Mouse (Mus musculus): ENCODE measurements around the gene Tmem56. TPM values are rescaled to one million over a fixed set of nuclear protein-coding genes. Genes with fewer than 3 reads are reported as not detected.
A peak's percentile ranks its signal among the peaks of the same experiment; 100 is the strongest.

Gene Tmem56
- 10 to 100 TPM; 41.4 to 46.5 TPM for total RNA-seq (2021)
- long read RNA-seq, experiment 1, full-length matches to known transcripts: 12 of 15 reads
- long read RNA-seq, experiment 1, partial matches to known transcripts: 0 of 15 reads
- long read RNA-seq, experiment 1, other reads (novel, unspliced or antisense): 3 of 15 reads
- long read RNA-seq, experiment 2, full-length matches to known transcripts: 17 of 33 reads
- long read RNA-seq, experiment 2, partial matches to known transcripts: 1 of 33 reads
- long read RNA-seq, experiment 2, other reads (novel, unspliced or antisense): 15 of 33 reads

- DNase-seq (ENCODE audit: low spot score in 2 of 2): no peak
These were observed at the start of gene Tmem56 for GRCm38 (mm10) chr3:121282998-121283397. Tmem56 (minus strand) TSS chr3:121283098.

DNA sequence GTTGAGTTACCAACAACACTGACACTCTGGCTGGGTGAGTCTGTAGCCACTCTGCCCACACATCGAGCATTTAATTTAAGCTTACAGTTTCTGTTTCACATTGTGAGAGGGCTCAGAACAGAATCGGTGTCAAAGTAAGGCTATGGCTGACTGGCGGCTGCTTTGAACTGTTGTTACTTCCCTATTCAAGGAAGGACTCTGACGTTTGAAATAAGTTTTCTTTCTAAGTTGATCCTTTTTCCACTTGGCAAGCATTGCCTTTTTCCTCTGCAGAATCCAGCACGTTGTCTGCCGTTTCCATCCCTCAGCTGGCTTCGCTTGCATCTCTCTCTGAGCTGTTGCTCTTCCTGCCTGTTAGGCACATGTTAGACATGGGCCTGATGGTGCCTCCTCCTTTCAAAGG, 47.3 kb upstream of the Tmem56 start:
- no peak for DNase-seq (ENCODE audit: low spot score in 2 of 2)

GRCm38 (mm10) chr3:121329647-121330046, 46.7 kb upstream of the Tmem56 start:
- no peak for DNase-seq (ENCODE audit: low spot score in 2 of 2)

GRCm38 (mm10) chr3:121327406-121327805, 44.5 kb upstream of the Tmem56 start:
- no peak for DNase-seq (ENCODE audit: low spot score in 2 of 2)

- DNase-seq (ENCODE audit: low spot score in 2 of 2): no peak
These were observed 40.5 kb upstream of the Tmem56 start for GRCm38 (mm10) chr3:121323371-121323770.

- DNase-seq (ENCODE audit: low spot score in 2 of 2): no peak
These were observed 38.0 kb upstream of the Tmem56 start for GRCm38 (mm10) chr3:121320896-121321295.

DNA sequence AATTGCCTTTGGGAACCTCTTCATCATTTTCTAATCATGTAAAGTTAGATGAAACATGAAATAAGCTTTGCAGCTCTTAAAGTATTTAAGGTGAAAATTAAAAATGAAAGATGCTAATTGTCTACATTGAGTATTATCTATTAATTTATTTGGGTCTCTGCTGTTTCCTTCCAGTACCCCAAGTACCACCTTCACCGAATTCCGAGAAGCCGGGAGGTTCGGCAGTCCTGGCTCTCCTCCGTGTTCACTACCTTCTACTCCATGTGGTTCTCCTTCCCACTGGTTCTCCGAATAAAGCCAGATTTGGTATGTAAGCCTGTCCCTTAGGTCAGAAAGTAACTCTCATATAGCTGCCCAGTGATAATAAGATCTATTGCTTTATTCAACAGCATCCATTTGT, 37.0 kb upstream of the Tmem56 start:
- no peak for DNase-seq (ENCODE audit: low spot score in 2 of 2)

GRCm38 (mm10) chr3:121315498-121315897, 32.6 kb upstream of the Tmem56 start:
- no peak for DNase-seq (ENCODE audit: low spot score in 2 of 2)

GRCm38 (mm10) chr3:121314149-121314548, 31.3 kb upstream of the Tmem56 start:
- DNase-seq (ENCODE audit: low spot score in 2 of 2): no peak

GRCm38 (mm10) chr3:121312979-121313378, 30.1 kb upstream of the Tmem56 start:
- DNase-seq (ENCODE audit: low spot score in 2 of 2): no peak

- no peak for DNase-seq (ENCODE audit: low spot score in 2 of 2)
These were observed 29.5 kb upstream of the Tmem56 start for GRCm38 (mm10) chr3:121312426-121312825.

DNA sequence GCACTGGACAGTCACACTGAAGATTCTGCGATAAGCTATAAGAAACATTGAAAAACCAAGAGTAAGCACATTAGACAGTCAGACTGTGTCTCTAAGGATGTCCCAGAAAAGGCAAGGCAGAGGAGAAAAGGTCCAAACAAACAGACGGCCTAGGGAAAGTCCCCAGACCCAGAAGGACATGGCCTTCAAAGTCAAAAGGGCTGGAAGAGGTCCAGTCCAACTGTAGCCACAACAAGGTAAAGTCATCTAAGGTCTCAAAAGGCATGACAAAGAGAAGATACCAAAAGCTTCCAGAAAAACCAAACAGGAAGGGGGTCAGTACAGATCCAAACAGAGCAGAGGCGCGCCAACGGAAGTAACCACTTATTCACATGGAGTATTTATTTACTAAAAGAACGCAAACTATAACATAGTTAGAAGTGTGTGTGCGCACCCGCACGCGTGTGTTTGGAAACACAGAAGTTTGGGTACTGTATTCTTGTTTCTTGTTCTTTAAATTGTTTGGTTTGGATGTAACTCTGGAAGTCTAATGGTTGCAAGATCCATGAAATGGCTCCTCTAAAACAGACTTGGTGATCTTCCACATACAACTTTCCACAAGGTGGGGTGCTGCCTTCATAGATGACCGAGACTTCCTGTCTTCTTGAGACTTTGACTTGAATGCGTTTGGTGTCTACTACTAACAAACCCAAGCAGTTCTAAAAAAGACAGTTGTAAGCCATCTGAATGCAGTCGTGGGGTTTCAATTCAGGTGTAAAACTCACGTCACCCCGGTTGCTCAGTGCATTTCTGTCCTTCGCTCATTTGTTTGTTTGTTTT, 27.2 kb upstream of the Tmem56 start:
- peak in 1 of 2 experiments; percentile 24 for DNase-seq (ENCODE audit: low spot score in 2 of 2)

DNA sequence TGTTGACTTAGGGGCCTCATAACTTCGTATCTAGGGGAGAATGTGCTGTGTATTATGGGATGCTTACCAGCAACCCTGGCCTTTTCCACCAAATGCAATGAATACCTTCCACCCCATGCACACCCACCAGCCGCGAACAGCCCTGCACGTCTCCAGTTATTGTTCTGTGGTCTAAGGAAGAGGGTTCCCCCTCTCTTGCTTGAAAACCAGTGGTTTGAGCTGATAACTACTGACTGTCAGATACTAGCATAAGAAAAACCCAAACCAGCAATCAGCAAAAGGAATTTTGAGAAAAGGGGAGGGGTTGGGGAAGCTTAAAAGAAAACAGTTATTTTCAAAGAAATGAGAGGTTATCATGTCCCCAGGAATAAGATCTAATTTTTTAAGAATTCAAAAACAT, 26.5 kb upstream of the Tmem56 start:
- DNase-seq (ENCODE audit: low spot score in 2 of 2): no peak

DNA sequence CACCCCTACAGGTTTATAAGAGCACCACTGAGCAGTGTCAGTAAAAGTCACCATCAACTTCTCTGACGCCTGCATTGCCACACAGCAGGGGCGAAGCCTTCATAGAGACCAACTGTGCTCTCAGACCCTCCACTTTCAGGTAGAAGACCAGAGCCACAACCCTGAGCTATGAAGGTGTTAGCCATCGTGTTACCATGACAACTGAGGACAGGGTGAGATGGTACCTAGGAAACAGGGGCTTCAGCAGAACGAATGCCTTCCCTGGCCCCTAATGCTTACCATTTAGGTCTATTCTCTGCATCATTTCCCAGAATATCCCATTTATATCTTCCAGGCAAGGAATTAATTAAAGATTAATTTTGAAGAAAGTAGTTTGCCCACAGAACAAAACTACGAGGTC, 26.0 kb upstream of the Tmem56 start:
- no peak for DNase-seq (ENCODE audit: low spot score in 2 of 2)

- DNase-seq (ENCODE audit: low spot score in 2 of 2): peak; percentile 78 to 79
These were observed 24.8 kb upstream of the Tmem56 start for GRCm38 (mm10) chr3:121307532-121308234.

- DNase-seq (ENCODE audit: low spot score in 2 of 2): no peak
These were observed 23.7 kb upstream of the Tmem56 start for GRCm38 (mm10) chr3:121306641-121307040.

DNA sequence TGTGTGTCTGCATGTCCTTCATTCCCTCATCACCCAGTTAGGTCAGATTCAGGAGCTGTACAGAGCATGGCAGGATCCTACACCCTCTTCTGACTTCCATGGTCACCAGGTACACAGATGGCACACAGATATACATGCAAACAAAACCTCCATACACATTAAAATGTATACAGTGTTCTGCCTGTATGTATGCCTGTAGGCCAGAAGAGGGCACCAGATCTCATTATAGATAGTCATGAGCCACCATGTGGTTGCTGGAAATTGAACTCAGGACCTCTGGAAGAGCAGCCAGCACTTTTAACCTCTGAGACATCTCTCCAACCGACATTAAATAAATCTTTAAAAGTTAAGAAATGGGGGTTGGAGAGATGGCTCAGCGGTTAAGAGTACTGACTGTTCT, 11.3 kb upstream of the Tmem56 start:
- DNase-seq (ENCODE audit: low spot score in 2 of 2): no peak

GRCm38 (mm10) chr3:121291560-121292258, 8.8 kb upstream of the Tmem56 start, which contains the start of gene Alg14:
Alg14 (plus strand) TSS chr3:121291773.
- DNase-seq (ENCODE audit: low spot score in 2 of 2): peak; percentile 87 to 89

- DNase-seq (ENCODE audit: low spot score in 2 of 2): no peak
These were observed 8.3 kb upstream of the Tmem56 start for GRCm38 (mm10) chr3:121291225-121291559.

DNA sequence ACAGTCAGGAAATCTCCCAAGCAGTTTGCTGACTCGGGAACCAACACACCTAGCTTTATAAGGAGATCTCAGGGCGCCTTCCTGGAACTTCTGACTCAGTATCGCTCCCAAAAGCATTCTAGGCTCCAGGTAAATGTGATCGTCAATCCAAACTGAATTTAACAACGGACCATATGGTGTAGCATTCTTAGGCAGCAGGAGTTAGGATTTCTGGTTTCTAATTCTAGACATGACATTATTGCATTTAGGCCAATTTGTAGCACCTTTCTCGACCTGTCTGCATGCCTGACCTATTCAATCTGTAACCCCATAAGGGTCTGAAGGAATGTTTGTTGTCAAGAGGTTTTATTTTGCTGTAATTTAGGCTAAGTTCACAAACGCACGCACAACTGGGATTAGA, 7.8 kb upstream of the Tmem56 start:
- no peak for DNase-seq (ENCODE audit: low spot score in 2 of 2)

GRCm38 (mm10) chr3:121287151-121287550, 4.3 kb upstream of the Tmem56 start:
- DNase-seq (ENCODE audit: low spot score in 2 of 2): no peak

All from adrenal gland, adult 18-20 months (tissue).